Mouse (Mus musculus) heart, postnatal 10 days (tissue): ENCODE data around the gene Mob1a. TPM values are rescaled to one million over a fixed set of nuclear protein-coding genes. Genes with fewer than 3 reads are reported as not detected.

ENCODE experiments used
- DNase-seq, 2 experiments: peaks; one replicate each; pipeline ENCODE4 v3.0.0; 2021
- intact Hi-C: fragments of 180-260 bp; cut with DNase I; formaldehyde crosslinking; loops from one replicate; pipeline ENCODE4 v1.15.1; 2025
- total RNA-seq, 2 experiments: library from RNA; stranded (reverse); gene quantifications; 2 replicates each; pipeline ENCODE4 v1.2.3; 2021

Gene Mob1a
- total RNA-seq, 2 experiments from 2014 or later = 30.5 to 35.1 TPM

DNA sequence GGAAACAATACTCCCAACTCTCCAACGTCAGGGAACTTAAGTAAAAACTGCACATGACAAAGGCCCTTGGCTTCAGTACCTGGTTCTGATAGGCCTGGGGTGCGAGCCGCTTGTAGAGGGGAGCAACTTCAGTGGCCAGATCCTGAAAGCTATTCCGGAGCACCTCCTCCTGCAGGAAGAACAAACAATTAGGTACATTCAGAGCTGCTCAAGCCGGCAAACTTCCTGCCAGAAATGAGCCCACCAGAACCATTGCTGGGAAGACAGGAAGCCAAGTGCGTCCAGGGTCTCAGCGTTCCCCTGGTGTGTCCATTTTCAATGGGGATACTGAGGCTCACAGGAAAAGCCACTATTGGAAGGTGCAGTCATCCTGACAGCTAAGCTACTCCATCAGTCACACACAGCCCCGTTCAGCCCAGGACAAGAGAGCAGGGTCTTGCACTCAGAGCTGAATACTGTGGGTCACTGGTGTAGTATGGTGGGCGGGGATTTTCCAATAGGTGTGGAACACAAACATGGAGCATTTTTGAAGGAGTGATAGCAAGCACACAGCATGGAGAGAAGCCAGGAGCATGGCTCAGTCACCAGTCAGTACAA is 48.0 kb downstream of the Mob1a start:
- DNase-seq = no peak
- intact Hi-C loops = no loop called here

DNA sequence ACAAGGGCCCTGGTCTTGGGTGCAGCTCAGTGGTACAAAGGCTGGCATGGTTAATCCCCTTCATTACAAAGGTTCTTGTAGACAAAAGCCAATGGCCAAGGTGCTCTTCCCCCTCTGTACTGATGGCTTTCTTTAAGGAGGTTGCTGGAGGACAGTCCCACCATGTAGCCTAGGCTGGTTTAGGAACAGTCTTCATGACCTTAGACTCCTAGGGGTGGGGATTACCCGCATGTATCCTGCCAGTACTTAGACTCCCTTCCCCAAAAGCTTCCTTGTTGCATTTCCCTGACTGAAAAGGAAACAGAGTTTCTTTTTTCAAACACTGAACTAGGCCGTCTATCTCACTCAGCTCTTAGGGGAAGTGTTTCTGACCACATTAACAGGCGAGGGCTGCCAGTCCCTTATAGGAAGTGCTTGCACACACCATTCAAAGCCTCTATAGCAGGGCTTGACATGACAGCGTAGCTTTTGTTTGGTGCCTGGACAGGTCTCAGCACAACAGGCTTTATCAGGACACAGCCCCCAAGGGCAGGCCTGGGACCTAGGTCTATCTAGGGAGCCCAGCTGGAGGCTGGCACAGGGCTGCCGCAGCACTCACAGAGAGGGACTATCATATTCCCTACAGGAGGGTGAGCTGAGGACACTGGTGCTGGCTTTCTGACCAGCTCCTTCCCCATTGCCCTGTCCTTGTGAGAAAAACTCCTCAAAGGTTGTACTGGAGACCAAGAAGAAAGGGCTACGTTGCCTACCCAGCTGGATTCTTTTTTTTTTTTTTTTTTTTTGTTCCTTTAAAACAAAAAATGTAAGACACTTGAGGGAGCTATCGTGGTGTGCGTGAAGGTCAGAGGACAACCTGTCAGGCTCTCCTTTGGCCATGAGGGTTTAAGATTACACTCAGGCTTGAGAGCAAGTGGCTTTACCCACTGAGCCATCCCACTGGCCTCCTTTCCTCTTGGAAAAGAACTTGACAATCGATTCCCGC is 56.0 kb downstream of the Mob1a start:
- intact Hi-C loops = no loop called here
- DNase-seq = peak; percentile 68 to 80

- DNase-seq = no peak
These were observed 59.8 kb downstream of the Mob1a start for GRCm38 (mm10) chr6:83385569-83386090.

GRCm38 (mm10) chr6:83392166-83392780 is 66.5 kb downstream of the Mob1a start:
- intact Hi-C loops = no loop called here
- DNase-seq = peak; percentile 42 to 48

More at GRCm38 (mm10) chr6:83385569-83386090, 59.8 kb downstream of the Mob1a start:
- intact Hi-C loops = no loop called here

Other genes starting within 250 kb of the Mob1a start
- gene Pcgf1, start 248.1 kb upstream of the Mob1a start, total RNA-seq = 1 to 10 TPM; 6.9 to 8.7 TPM
- gene Lbx2, start 239.6 kb upstream of the Mob1a start, total RNA-seq = 1 to 10 TPM in 1 of 2 experiments, under 1 TPM in 1; 0.55 to 1.3 TPM
- 1 to 10 TPM; 2.3 to 2.7 TPM for gene Ccdc142, start 224.4 kb upstream of the Mob1a start, total RNA-seq
- 1 to 10 TPM; 1.9 to 2.1 TPM for gene Gm42688, start 224.4 kb upstream of the Mob1a start, total RNA-seq
- gene Mrpl53, start 217.0 kb upstream of the Mob1a start, total RNA-seq = 100 to 1,000 TPM; 111 to 125 TPM
- gene Mogs, start 210.5 kb upstream of the Mob1a start, total RNA-seq = 10 to 100 TPM; 13.4 to 15.8 TPM
- gene Wbp1, start 204.5 kb upstream of the Mob1a start, total RNA-seq = 10 to 100 TPM; 83.1 to 83.9 TPM
- 10 to 100 TPM; 14.6 to 17.6 TPM for gene Ino80b, start 200.6 kb upstream of the Mob1a start, total RNA-seq
- gene Rtkn, start 190.6 kb upstream of the Mob1a start, total RNA-seq = 10 to 100 TPM; 10.7 to 11.7 TPM
- gene Wdr54, start 169.6 kb upstream of the Mob1a start, total RNA-seq = 1 to 10 TPM; 1.7 to 1.8 TPM
- gene 1700003E16Rik, start 169.6 kb upstream of the Mob1a start, total RNA-seq = under 1 TPM in 1 of 2 experiments, not detected in 1; 0.12 TPM
- 100 to 1,000 TPM; 121 to 127 TPM for gene Dctn1, start 160.1 kb upstream of the Mob1a start, total RNA-seq
- not detected for gene Slc4a5, start 106.2 kb upstream of the Mob1a start, total RNA-seq
- 1 to 10 TPM; 5.0 to 5.4 TPM for gene Mthfd2, start 108 bp upstream of the Mob1a start, total RNA-seq
- 100 to 1,000 TPM; 235 to 249 TPM for gene Bola3, start 23.1 kb downstream of the Mob1a start, total RNA-seq
- 10 to 100 TPM; 49.0 to 54.3 TPM for gene Tet3, start 133.1 kb downstream of the Mob1a start, total RNA-seq
- gene Dguok, start 181.0 kb downstream of the Mob1a start, total RNA-seq = 10 to 100 TPM; 24.0 to 31.1 TPM
- 1 to 10 TPM; 5.0 to 8.2 TPM for gene Actg2, start 210.2 kb downstream of the Mob1a start, total RNA-seq
- gene Stambp, start 246.7 kb downstream of the Mob1a start, total RNA-seq = 10 to 100 TPM; 15.0 to 17.1 TPM